Mouse (Mus musculus) liver, adult 2 months (tissue): ENCODE results near the gene Irf6.

Experiments
- CTCF ChIP-seq: fragments of 200-500 bp; IDR thresholded peaks from 2 replicates; pipeline ENCODE4 v1.5.1; 2011; ENCODE audit warnings: low read depth, low read length, control low read depth
- POLR2A ChIP-seq: fragments of 200-500 bp; IDR thresholded peaks from 2 replicates; pipeline ENCODE4 v1.6.1; 2011; ENCODE audit warnings: low read length, control low read depth; ENCODE audit not compliant: insufficient read depth; ENCODE audit errors: extremely low read depth

DNA sequence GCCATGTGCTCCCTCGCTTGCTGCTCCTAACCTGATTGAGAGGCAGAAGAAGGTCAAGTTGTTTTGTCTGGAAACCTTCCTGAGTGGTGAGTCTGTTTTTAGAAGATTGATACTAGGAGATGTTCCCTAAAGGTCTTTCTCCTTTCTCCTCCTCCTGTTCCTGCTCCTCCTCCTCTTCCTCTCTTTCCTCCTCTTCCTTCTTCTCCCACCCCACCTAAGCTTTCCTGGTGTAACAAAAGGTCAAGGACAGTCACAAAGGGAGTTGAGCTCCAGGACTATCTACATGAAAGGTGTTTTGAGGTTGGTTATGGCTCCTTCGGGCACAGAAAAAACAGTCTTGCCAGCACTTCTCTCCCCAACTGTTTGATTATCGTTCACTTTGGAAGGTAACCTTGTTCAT is 14.8 kb downstream of the Irf6 start, which contains the start of gene A130010J15Rik:
- TF ChIP-seq POLR2A (no peak), CTCF (no peak)
